Mouse (Mus musculus): ENCODE measurements at regions not wholly inside any gene's neighbourhood (a gene's known extent, or its start where the extent isn't known, plus 50 kb on each side); places are given as distances from the start of the nearest gene placed in this dataset.

DNA sequence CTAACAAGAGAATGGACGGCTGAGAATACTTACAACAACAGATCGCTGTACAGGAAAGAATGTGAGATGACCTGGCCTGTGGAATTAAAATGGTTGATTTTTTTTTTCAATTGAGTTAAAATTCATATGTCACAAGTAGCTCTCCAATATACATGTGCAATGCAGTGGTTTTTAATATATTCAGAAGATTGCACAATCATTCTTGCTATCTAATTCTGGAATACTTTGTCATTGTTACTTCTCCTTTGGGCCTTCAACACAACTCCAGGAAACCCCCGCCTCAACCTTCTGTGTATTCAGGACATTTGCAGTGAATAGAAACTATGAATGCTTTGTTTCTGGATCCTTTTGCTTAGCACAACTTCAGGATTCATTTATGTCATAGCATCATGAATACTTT lies 152.5 kb upstream of the Med13l start:
- no peaks in the 10 kb centered on the region for H3K4me1 ChIP-seq (ENCODE audit: control insufficient read depth, insufficient read depth)

DNA sequence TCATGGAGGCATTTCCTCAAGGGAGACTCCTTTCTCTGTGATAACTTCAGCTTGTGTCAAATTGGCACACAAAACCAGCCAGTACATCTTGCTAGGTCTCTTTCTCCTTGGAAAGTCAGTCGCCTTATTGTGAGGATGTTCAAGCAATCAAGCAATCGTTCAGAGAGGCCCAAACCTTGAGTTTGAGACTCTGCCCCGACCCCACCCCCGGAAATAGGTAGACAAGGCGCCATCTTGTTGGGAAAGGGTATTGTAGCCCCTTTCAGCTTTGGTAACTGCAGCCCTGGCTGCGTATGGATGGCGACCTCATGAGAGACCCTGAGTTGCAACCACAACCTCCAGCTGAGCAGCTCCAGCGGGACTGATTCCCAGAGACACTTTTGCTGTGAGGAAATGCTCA lies 151.7 kb upstream of the Med13l start:
- 78% methylated on average over 8 of the region's 8 CpGs for WGBS
- Histone ChIP-seq H3K9ac (replicated peaks; ENCODE audit: low read depth, low read length) (no peak overlapping the region), H3K4me3 (ENCODE audit: low read depth, low read length) (no peak overlapping the region), H3K4me1 (ENCODE audit: control insufficient read depth, insufficient read depth) (no peaks in the 10 kb centered on the region), H3K27me3 (ENCODE audit: control insufficient read depth, insufficient read depth, low read length) (0 out of 2 replicates have a peak, but pooled peaks cover 4% of the 10 kb centered on the region), H3K36me3 (replicated peaks; ENCODE audit: control insufficient read depth, insufficient read depth, low read length) (no peaks in the 10 kb centered on the region), H3K27ac (ENCODE audit: low read depth) (no peak overlapping the region), H3K4me2 (ENCODE audit: low read depth, low read length) (no peak overlapping the region), H3K9me3 (replicated peaks; ENCODE audit: control insufficient read depth, low read length) (peaks cover 14% of the 10 kb centered on the region)
- TF ChIP-seq EP300 (IDR thresholded peaks at IDR 0.05; ENCODE audit: low read depth) (no peak), CTCF (IDR thresholded peaks at IDR 0.05; ENCODE audit: low read depth) (no peak)
- ATAC-seq (ENCODE audit: insufficient read depth, low read depth), result no peak
- no peak for DNase-seq (ENCODE audit: low spot score)

More for the DNA sequence above, 152.5 kb upstream of the Med13l start:
- no peaks in the 10 kb centered on the region for H3K36me3 ChIP-seq (replicated peaks; ENCODE audit: control insufficient read depth, insufficient read depth, low read length)
- H3K27ac ChIP-seq (ENCODE audit: low read depth), result no peak overlapping the region
- WGBS, result 66% methylated on average over 3 of the region's 3 CpGs
- no peak for DNase-seq (ENCODE audit: low spot score)
- no peak overlapping the region for H3K4me3 ChIP-seq (ENCODE audit: low read depth, low read length)
- 0 out of 2 replicates have a peak, but pooled peaks cover 4% of the 10 kb centered on the region for H3K27me3 ChIP-seq (ENCODE audit: control insufficient read depth, insufficient read depth, low read length)
- no peak for ATAC-seq (ENCODE audit: insufficient read depth, low read depth)
- H3K9me3 ChIP-seq (replicated peaks; ENCODE audit: control insufficient read depth, low read length), result peaks cover 14% of the 10 kb centered on the region
- H3K4me2 ChIP-seq (ENCODE audit: low read depth, low read length), result no peak overlapping the region
- H3K9ac ChIP-seq (replicated peaks; ENCODE audit: low read depth, low read length), result no peak overlapping the region
- no peak for TF ChIP-seq CTCF (IDR thresholded peaks at IDR 0.05; ENCODE audit: low read depth)
- no peak for TF ChIP-seq EP300 (IDR thresholded peaks at IDR 0.05; ENCODE audit: low read depth)

DNA sequence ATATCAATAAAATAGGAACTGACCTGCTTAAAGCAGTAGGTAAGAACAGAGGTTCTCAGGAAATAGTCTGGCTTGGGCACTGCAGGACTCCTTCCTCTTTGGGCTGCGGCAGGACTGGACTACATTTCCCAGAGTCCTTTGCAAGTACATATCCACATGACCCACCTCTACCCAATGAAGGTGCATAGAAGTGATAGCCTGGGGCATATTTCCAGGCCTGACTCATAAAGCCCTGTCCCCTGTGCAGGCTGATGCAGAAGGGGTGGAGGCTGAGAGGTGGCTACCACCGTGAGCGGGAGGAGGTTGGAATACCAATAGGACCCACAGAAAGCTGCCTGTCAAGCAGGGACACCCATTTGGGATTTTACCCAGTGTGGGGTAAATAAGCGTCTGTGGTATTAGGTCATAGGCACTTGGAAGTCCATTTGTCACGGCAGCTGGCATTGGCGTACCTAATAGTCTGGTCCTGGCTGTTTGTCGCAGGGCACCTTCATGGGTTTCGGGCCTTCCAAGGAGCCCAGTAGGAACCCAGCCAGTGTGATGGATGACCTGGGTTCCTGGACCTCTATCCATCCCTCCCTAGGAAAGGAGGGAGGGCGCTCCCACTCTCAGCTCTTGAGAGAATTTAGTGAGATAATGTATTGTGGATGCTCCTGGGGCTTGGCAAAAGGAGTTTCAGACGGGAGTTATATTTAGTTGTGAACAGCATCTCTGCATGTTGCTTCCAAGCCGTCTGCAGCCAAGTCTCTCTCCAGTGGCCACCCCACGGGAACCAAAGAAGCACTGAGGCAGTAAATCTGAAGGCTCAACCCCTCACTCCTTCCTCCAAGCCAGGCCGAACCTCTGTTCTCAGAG lies 146.8 kb upstream of the Med13l start:
- no peaks in the 10 kb centered on the region for H3K36me3 ChIP-seq (replicated peaks; ENCODE audit: control insufficient read depth, insufficient read depth, low read length)
- H3K4me1 ChIP-seq (ENCODE audit: control insufficient read depth, insufficient read depth), result no peaks in the 10 kb centered on the region
- H3K27me3 ChIP-seq (ENCODE audit: control insufficient read depth, insufficient read depth, low read length), result no peaks in the 10 kb centered on the region
- ATAC-seq (ENCODE audit: insufficient read depth, low read depth) (peak; percentile 97), DNase-seq (ENCODE audit: low spot score) (peak; percentile 86)
- H3K27ac ChIP-seq (ENCODE audit: low read depth), result no peak overlapping the region
- no peak overlapping the region for H3K4me3 ChIP-seq (ENCODE audit: low read depth, low read length)
- TF ChIP-seq EP300 (IDR thresholded peaks at IDR 0.05; ENCODE audit: low read depth) (no peak), CTCF (IDR thresholded peaks at IDR 0.05; ENCODE audit: low read depth) (no peak)
- 56% methylated on average over 13 of the region's 13 CpGs for WGBS
- no peaks in the 10 kb centered on the region for H3K9me3 ChIP-seq (replicated peaks; ENCODE audit: control insufficient read depth, low read length)
- H3K4me2 ChIP-seq (ENCODE audit: low read depth, low read length), result no peak overlapping the region
- no peak overlapping the region for H3K9ac ChIP-seq (replicated peaks; ENCODE audit: low read depth, low read length)

DNA sequence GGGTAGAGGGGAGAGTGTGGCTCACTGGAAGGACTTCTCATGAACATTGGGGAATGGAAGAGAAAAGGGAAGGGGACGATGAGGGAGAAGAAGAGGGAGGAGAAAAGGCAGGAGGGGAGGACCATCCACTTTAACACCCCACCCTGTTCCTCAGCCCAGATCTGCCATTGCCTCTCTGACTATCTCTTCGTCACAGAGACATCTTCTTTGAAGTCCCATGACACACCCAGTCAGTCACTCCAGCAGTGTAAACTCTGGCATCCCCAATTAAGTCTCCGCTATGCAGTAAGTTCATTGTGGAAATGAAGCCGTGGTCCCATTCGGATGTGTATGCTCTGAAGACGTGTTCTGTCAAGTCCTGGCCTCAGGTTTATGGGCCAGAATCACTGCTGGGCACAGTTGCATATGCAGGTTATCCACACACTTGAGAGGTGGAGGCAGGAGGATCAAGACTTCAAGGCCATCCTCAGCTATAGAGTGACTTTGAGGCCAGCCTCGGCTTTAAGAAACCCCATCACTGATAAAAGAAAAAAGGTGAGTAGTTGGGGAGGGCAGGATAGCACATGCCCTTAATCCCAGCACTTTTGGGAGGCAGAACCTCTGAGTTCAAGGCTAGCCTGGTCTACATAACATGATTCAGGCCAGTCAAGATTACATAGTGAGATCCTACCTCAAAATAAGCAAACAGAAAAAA lies 141.0 kb upstream of the Med13l start:
- Histone ChIP-seq H3K27ac (ENCODE audit: low read depth) (no peak overlapping the region), H3K4me1 (ENCODE audit: control insufficient read depth, insufficient read depth) (no peaks in the 10 kb centered on the region), H3K4me3 (ENCODE audit: low read depth, low read length) (no peak overlapping the region), H3K9me3 (replicated peaks; ENCODE audit: control insufficient read depth, low read length) (no peaks in the 10 kb centered on the region), H3K9ac (replicated peaks; ENCODE audit: low read depth, low read length) (no peak overlapping the region), H3K4me2 (ENCODE audit: low read depth, low read length) (no peak overlapping the region), H3K36me3 (replicated peaks; ENCODE audit: control insufficient read depth, insufficient read depth, low read length) (no peaks in the 10 kb centered on the region), H3K27me3 (ENCODE audit: control insufficient read depth, insufficient read depth, low read length) (no peaks in the 10 kb centered on the region)
- no peak for ATAC-seq (ENCODE audit: insufficient read depth, low read depth)
- TF ChIP-seq CTCF (IDR thresholded peaks at IDR 0.05; ENCODE audit: low read depth) (no peak), EP300 (IDR thresholded peaks at IDR 0.05; ENCODE audit: low read depth) (no peak)
- WGBS, result 78% methylated on average over 7 of the region's 7 CpGs
- DNase-seq (ENCODE audit: low spot score), result no peak

DNA sequence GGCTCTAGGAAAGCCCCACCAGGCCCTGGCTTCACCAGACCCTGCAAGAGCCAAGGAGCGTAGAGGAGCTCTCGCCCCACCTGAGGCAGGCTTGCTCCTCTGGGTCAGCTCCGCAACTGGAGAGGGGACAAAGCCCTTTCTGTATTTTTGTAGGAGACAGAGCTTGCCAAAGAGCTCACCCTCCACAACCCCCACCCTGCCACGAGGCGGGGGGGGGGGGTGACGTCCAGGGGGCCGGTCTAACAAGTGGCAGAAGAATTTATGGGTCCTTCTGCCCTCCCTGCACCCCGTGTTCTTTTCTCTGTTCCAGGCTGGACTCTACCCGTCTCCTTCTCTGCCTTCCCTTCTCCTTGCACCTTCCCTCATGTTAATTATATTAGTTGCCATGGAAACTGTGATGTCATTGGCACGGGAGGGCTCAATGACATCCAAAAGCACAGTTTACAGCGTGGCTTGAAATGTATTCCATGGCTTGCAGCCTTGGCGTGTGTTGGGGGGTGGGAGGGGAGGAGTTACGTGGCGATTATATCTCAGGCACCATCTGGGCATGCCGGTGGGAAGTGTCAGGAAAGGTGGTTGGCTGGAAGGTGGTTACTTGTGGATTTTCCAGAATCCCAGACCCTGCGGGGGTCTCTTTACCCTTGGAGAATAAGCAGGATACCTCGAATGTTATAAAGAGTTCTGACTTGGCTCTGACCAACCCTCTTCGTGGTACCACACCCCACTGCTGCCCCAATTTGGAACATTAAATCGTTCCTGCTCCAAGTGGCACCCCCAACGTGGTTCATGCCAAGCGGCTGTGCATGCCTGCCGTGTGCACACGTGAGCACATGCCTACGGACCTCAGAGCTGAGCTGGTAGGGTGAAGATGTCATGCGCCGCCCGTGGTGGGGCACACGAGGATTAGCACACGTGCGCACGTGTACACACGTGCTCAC lies 138.3 kb upstream of the Med13l start:
- Histone ChIP-seq H3K9ac (replicated peaks; ENCODE audit: low read depth, low read length) (no peak overlapping the region), H3K9me3 (replicated peaks; ENCODE audit: control insufficient read depth, low read length) (no peaks in the 10 kb centered on the region), H3K4me3 (ENCODE audit: low read depth, low read length) (no peak overlapping the region), H3K36me3 (replicated peaks; ENCODE audit: control insufficient read depth, insufficient read depth, low read length) (no peaks in the 10 kb centered on the region), H3K27ac (ENCODE audit: low read depth) (no peak overlapping the region), H3K27me3 (ENCODE audit: control insufficient read depth, insufficient read depth, low read length) (no peaks in the 10 kb centered on the region), H3K4me2 (ENCODE audit: low read depth, low read length) (no peak overlapping the region), H3K4me1 (ENCODE audit: control insufficient read depth, insufficient read depth) (no peaks in the 10 kb centered on the region)
- 54% methylated on average over 32 of the region's 32 CpGs for WGBS
- TF ChIP-seq CTCF (IDR thresholded peaks at IDR 0.05; ENCODE audit: low read depth) (no peak), EP300 (IDR thresholded peaks at IDR 0.05; ENCODE audit: low read depth) (no peak)
- DNase-seq (ENCODE audit: low spot score) (no peak), ATAC-seq (ENCODE audit: insufficient read depth, low read depth) (no peak)
